Mouse (Mus musculus) forebrain, embryonic 14.5 days (tissue): ENCODE data around the gene Traip. TPM values are rescaled to one million over a fixed set of nuclear protein-coding genes. Genes with fewer than 3 reads are reported as not detected.

Experiments
- ATAC-seq: fragments of 200-750 bp; cut with Nextera tagmentation; 2 replicates; pipeline ENCODE4 v1.8.0; 2017; ENCODE audit warnings: mild to moderate bottlenecking, moderate library complexity
- DNase-seq: peaks from one replicate; pipeline ENCODE4 v3.0.0-alpha.2; 2015; ENCODE audit warnings: low spot score
- H3K27ac ChIP-seq: fragments of 300-500 bp; sonication (generic); 2 replicates; pipeline ENCODE4 v1.5.1; 2014; ENCODE audit warnings: low read depth, mild to moderate bottlenecking, control low read depth, low read length, moderate library complexity
- H3K27me3 ChIP-seq: fragments of 300-500 bp; sonication (generic); replicated peaks from 2 replicates; pipeline ENCODE4 v1.6.1; 2014; ENCODE audit warnings: low read length, control low read depth, mixed read lengths; ENCODE audit not compliant: control insufficient read depth, insufficient read depth
- H3K36me3 ChIP-seq: fragments of 300-500 bp; sonication (generic); 2 replicates; pipeline ENCODE4 v1.6.1; 2014; ENCODE audit warnings: low read length, control low read depth; ENCODE audit not compliant: control insufficient read depth, insufficient read depth
- H3K4me1 ChIP-seq: fragments of 300-500 bp; sonication (generic); 2 replicates; pipeline ENCODE4 v1.6.1; 2014; ENCODE audit warnings: antibody characterized with exemption, low read length, control low read depth; ENCODE audit not compliant: control insufficient read depth, insufficient read depth
- H3K4me2 ChIP-seq: fragments of 300-500 bp; sonication (generic); 2 replicates; pipeline ENCODE4 v1.6.1; 2014; ENCODE audit warnings: mild to moderate bottlenecking, control low read depth, low read length
- H3K4me3 ChIP-seq: fragments of 300-500 bp; sonication (generic); 2 replicates; pipeline ENCODE4 v1.5.1; 2014; ENCODE audit warnings: low read depth, low read length, control low read depth
- H3K9ac ChIP-seq: fragments of 300-500 bp; sonication (generic); 2 replicates; pipeline ENCODE4 v1.6.1; 2014; ENCODE audit warnings: mild to moderate bottlenecking, low read length, control low read depth, moderate library complexity
- H3K9me3 ChIP-seq: fragments of 300-500 bp; sonication (generic); replicated peaks from 2 replicates; pipeline ENCODE4 v1.6.1; 2016; ENCODE audit warnings: low read length, control low read depth, mixed read lengths; ENCODE audit not compliant: control insufficient read depth
- WGBS: fragments of 180-500 bp; shearing (Covaris S2); extraction: QIAGEN DNeasy Blood & Tissue Kit; methylation state at CpG from one replicate; pipeline ENCODE4 v1.1.7; 2014; 5-methylcytosine and 5-hydroxymethylcytosine counted together
- polyA plus RNA-seq: library from polyadenylated mRNA; unstranded; fragments of >200 nt; fragmentation: Nextera tagmentation; extraction: Ambion mirVana; gene quantifications from 2 replicates; pipeline ENCODE4 v1.2.1, GENCODE M21; 2014

Traip gene
- polyA plus RNA-seq: 17.1 and 20.5 TPM in 2 replicates

DNA sequence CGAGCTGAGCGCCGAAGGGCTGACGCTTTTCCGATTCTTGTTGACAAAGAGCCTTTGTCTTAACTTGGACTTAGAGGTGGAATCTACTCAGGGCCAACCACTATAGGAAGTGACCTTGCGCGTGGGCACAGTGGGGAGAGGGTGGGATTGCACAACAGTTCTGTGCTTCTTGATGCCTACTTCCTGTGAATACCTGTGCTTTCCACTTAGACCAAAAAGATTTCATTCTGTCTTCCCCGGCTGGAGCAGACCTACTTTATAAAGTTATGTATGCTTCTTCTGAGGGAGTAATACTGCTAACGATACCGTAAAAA lies at the start of gene Traip:
Gene Traip (plus strand): TSS at position 215 of the 314 bp plus-strand sequence.
- no peak for DNase-seq
- WGBS: 91% methylated on average over 10 of the region's 10 CpGs
- H3K9me3 ChIP-seq: no peaks in the 10 kb centered on the region
- H3K9ac ChIP-seq: peak within 1 kb of the TSS; percentile 76
- peak within 1 kb of the TSS; percentile 61 for H3K4me2 ChIP-seq
- peak within 1 kb of the TSS; percentile 47 for H3K4me3 ChIP-seq
- H3K27me3 ChIP-seq: no peaks in the 10 kb centered on the region
- peaks cover 7% of the 10 kb centered on the region; the same call in 1 of the 2 replicates for H3K4me1 ChIP-seq
- no peaks in the 10 kb centered on the region for H3K36me3 ChIP-seq
- ATAC-seq: no peak
- peak within 1 kb of the TSS; percentile 71 for H3K27ac ChIP-seq

DNA sequence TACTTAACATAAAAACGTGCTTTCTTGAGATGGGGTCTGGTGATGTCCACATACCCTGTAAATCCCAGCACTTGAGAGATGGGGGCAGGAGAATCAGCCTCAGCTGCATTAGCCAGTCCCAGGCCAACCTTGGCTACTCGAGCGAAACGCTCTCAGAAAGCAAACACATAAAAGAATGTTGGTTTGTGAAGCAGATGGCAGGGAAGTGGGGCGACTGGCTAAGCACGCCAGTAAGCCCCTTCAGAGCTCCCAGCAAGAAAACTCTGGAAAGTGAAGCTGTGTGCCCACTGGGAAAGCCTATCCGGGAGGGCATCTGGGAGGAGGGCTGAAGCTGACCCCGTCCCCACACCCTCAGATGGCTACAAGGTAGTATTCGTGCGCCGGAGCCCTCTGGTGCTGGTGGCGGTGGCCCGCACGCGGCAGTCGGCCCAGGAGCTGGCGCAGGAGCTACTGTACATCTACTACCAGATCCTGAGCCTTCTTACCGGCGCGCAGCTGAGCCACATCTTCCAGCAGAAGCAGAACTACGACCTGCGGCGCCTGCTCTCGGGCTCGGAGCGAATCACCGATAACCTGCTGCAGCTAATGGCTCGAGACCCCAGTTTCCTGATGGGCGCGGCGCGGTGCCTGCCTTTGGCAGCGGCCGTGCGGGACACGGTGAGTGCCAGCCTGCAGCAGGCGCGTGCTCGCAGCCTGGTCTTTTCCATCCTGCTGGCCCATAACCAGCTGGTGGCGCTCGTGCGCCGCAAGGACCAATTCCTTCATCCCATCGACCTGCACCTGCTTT lies 48.9 kb upstream of the Traip start:
- ATAC-seq: peak; percentile 74
- Histone ChIP-seq H3K4me3 (peak overlapping the region; percentile 21), H3K4me2 (peak overlapping the region; percentile 55), H3K9ac (peak overlapping the region; percentile 48), H3K27ac (peak overlapping the region; percentile 62; the same call in 1 of the 2 replicates), H3K4me1 (peaks cover 10% of the 10 kb centered on the region; the same call in 1 of the 2 replicates), H3K36me3 (peaks cover 27% of the 10 kb centered on the region), H3K27me3 (peaks cover 4% of the 10 kb centered on the region; the same call in 1 of the 2 replicates), H3K9me3 (no peaks in the 10 kb centered on the region)
- DNase-seq: peak; percentile 85
- WGBS: 3% methylated on average over 42 of the region's 44 CpGs

GRCm38 (mm10) chr9:107901627-107901914 lies 48.4 kb upstream of the Traip start:
- H3K9me3 ChIP-seq: no peaks in the 10 kb centered on the region
- peaks cover 4% of the 10 kb centered on the region; the same call in 1 of the 2 replicates for H3K27me3 ChIP-seq
- peaks cover 12% of the 10 kb centered on the region for H3K4me1 ChIP-seq
- 5% methylated on average over 17 of the region's 17 CpGs for WGBS
- H3K27ac ChIP-seq: no peak overlapping the region
- no peak for DNase-seq
- peak overlapping the region; percentile 21 for H3K4me3 ChIP-seq
- ATAC-seq: no peak; the same call in 1 of the 2 replicates
- peaks cover 25% of the 10 kb centered on the region for H3K36me3 ChIP-seq
- peak overlapping the region; percentile 55 for H3K4me2 ChIP-seq
- peak overlapping the region; percentile 48 for H3K9ac ChIP-seq

DNA sequence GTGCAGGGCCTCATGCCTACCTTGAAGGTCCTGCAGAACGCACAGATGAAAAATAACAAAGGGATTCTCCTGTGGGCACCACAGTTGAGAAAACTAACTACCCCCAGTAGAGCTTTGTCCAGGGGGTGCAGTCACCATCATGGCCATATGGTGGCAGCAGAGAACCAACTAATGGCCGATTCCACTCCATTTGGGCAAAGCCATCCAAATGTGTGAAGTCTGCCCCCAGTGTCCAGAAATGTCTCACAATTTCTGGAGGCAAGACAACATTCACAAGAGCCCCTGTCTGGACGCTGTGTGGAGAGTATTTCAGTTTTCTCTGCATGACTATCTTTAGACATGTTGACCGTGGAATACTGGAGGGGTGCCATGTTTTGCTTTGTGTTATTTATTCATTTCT lies 45.2 kb upstream of the Traip start:
- 4% methylated on average over 4 of the region's 4 CpGs for WGBS
- Histone ChIP-seq H3K27ac (no peak overlapping the region), H3K4me1 (peaks cover 16% of the 10 kb centered on the region), H3K36me3 (peaks cover 11% of the 10 kb centered on the region), H3K4me2 (no peak overlapping the region), H3K9me3 (no peaks in the 10 kb centered on the region), H3K27me3 (peaks cover 3% of the 10 kb centered on the region; the same call in 1 of the 2 replicates), H3K4me3 (no peak overlapping the region), H3K9ac (no peak overlapping the region)
- DNase-seq (peak; percentile 91), ATAC-seq (peak; percentile 49)

- H3K9me3 ChIP-seq: no peaks in the 10 kb centered on the region
- ATAC-seq: 0 out of 2 replicates have a peak, but pooled peaks have one; percentile 29
- peak within 1 kb of the TSS; percentile 49 for H3K4me2 ChIP-seq
- no peaks in the 10 kb centered on the region for H3K27me3 ChIP-seq
- H3K4me3 ChIP-seq: 0 out of 2 replicates have a peak within 1 kb of the TSS, but pooled peaks have one; percentile 10
- peak within 1 kb of the TSS; percentile 43; the same call in 1 of the 2 replicates for H3K9ac ChIP-seq
- peaks cover 8% of the 10 kb centered on the region for H3K4me1 ChIP-seq
- 24% methylated on average over 19 of the region's 19 CpGs for WGBS
- H3K36me3 ChIP-seq: peaks cover 4% of the 10 kb centered on the region
- peak; percentile 47 for DNase-seq
- H3K27ac ChIP-seq: no peak within 1 kb of the TSS
Observed at GRCm38 (mm10) chr9:107906252-107906966, 43.5 kb upstream of the Traip start, which contains the start of gene Mst1r. TSS of gene Mst1r (plus strand) at chr9:107906873.

DNA sequence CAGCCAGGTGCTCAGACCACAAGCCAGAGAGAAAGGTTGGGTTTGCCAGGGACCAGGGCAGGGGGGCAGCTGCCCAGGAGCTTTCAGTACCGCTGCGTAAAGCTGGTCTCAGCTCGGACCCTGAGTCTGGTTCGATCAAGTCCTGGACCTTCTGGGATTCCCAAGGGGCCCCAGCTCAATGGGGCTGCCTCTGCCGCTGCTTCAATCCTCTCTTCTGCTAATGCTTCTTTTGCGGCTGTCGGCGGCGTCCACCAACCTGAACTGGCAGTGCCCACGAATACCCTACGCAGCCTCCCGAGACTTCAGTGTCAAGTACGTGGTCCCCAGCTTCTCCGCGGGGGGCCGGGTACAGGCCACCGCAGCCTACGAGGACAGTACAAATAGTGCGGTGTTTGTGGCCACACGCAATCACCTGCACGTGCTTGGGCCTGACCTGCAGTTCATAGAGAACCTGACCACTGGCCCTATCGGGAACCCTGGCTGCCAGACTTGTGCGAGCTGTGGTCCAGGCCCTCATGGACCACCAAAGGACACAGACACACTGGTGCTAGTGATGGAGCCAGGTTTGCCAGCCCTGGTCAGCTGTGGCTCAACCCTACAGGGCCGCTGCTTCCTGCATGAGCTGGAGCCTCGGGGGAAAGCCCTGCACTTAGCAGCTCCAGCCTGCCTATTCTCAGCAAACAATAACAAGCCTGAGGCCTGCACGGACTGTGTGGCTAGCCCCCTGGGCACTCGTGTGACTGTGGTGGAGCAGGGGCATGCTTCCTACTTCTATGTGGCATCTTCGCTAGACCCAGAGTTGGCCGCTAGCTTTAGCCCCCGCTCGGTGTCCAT lies 42.8 kb upstream of the Traip start:
- ATAC-seq: 0 out of 2 replicates have a peak, but pooled peaks have one; percentile 2
- H3K27me3 ChIP-seq: no peaks in the 10 kb centered on the region

GRCm38 (mm10) chr9:107907801-107908120 lies 42.2 kb upstream of the Traip start:
- Histone ChIP-seq H3K9me3 (no peaks in the 10 kb centered on the region), H3K4me3 (no peak overlapping the region), H3K27ac (no peak overlapping the region), H3K4me1 (peaks cover 6% of the 10 kb centered on the region; the same call in 1 of the 2 replicates), H3K36me3 (peaks cover 2% of the 10 kb centered on the region), H3K27me3 (no peaks in the 10 kb centered on the region), H3K4me2 (no peak overlapping the region), H3K9ac (no peak overlapping the region)
- 85% methylated on average over 14 of the region's 14 CpGs for WGBS
- DNase-seq (no peak), ATAC-seq (no peak)

More for the DNA sequence above, 42.8 kb upstream of the Traip start:
- peaks cover 4% of the 10 kb centered on the region for H3K36me3 ChIP-seq
- H3K4me2 ChIP-seq: peak overlapping the region; percentile 49
- no peak for DNase-seq
- H3K4me1 ChIP-seq: peaks cover 6% of the 10 kb centered on the region; the same call in 1 of the 2 replicates
- WGBS: 45% methylated on average over 31 of the region's 31 CpGs
- no peaks in the 10 kb centered on the region for H3K9me3 ChIP-seq
- no peak overlapping the region for H3K27ac ChIP-seq
- H3K9ac ChIP-seq: peak overlapping the region; percentile 43; the same call in 1 of the 2 replicates
- H3K4me3 ChIP-seq: 0 out of 2 replicates have a peak overlapping the region, but pooled peaks have one; percentile 10

DNA sequence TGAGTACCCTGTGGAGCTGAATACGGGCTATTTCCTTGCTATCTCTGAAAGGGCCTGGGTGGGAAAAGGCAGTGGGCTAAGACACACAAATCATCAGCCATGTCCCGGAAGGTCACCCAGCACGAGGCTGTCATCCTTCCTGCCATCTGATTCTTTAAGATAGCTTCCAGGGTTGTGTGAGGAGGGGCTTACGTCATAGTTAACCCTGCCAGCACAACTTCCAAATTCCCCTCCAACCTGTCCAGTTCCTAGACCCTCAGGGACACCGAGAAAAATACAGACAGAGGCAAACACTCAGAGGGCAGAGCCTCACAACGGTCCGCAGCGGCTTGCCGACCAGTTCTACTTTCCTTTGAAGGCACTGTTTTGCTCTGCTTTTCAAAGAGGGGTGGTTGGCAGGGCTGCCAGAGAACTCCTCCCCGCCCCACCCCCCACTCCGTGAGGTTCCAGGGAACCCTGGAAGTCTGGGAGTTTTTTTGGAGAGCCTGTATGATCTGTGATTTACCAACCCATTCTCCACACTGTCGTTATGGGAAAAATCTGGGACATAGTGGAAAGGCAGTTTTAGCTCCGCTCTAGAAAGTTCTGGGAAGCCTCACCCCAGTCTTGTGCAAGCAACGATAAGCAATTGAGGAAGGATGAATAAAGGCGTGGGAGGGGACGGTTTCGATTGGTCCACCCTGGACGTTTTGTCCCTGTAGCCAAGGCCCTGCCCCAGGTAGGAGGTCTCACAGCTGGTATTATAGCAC lies 41.4 kb upstream of the Traip start:
- 23% methylated on average over 18 of the region's 18 CpGs for WGBS
- Histone ChIP-seq H3K9me3 (no peaks in the 10 kb centered on the region), H3K4me1 (peaks cover 6% of the 10 kb centered on the region; the same call in 1 of the 2 replicates), H3K27me3 (no peaks in the 10 kb centered on the region), H3K4me2 (no peak overlapping the region), H3K27ac (no peak overlapping the region), H3K4me3 (no peak overlapping the region), H3K9ac (no peak overlapping the region), H3K36me3 (no peaks in the 10 kb centered on the region)
- DNase-seq: no peak
- no peak for ATAC-seq
